Mouse (Mus musculus): ENCODE results near the gene 1810024B03Rik. TPM values are rescaled to one million over a fixed set of nuclear protein-coding genes. Genes with fewer than 3 reads are reported as not detected.

The 1810024B03Rik gene
- 1.4 TPM in 2 replicates for polyA plus RNA-seq (2015; fragmentation: Nextera tagmentation; extraction: Ambion mirVana)

DNA sequence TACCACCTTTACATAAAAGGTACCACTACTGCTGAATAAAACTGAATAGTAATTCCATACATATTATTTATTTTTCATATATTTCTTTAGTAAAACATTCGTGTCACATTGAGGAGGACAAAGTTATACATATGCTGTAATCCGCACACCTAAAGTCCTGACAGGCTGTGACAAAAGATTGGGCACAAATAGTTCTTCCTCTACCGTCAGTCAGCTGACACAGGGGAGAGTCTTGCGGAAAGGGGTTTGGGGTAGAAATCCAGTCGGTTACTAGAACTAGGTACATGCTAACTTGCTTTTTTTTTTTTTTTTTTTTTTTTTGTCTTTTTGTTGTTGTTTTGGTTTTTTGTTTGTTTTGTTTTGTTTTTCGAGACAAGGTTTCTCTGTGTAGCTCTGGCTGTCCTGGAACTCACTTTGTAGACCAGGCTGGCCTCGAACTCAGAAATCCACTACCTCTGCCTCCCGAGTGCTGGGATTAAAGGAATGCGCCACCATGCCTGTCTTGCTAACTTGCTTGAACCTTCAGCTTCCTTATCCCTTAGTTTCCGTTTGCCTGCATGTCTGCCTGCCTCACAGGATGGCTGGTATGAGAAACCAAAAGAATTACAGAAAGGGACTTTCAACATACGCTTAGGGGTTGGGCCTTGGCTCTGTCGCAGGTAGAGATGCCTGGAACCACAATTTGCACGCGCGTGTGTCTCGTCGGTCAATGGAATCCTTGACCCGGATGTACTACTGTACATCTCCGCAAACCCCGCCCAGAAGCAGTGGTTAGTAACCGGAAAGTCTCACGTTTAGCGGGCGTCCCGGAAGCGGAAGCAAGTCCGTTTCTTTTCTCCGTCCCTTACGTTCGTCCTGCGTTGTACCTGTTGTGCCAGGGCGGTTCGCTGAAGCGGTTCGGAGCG is at the start of gene 1810024B03Rik, which contains the start of gene Snrnp200:
TSS of gene 1810024B03Rik (minus strand) at position 734 of the 905 bp plus-strand sequence.
TSS of gene Snrnp200 (plus strand) at position 840 of the 905 bp plus-strand sequence.
- Histone ChIP-seq H3K9me3 (replicated peaks) (no peaks in the 10 kb centered on the region), H3K4me2 (peak within 1 kb of the TSS; percentile 66), H3K4me3 (peak within 1 kb of the TSS; percentile 86), H3K27ac (peak within 1 kb of the TSS; percentile 71), H3K9ac (peak within 1 kb of the TSS; percentile 78), H3K36me3 (peaks cover 24% of the 10 kb centered on the region), H3K27me3 (no peaks in the 10 kb centered on the region), H3K4me1 (replicated peaks) (peaks cover 9% of the 10 kb centered on the region)
- 10% methylated on average over 36 of the region's 36 CpGs for WGBS
- ATAC-seq (replicated peaks; ENCODE audit: insufficient number of reproducible peaks, insufficient read depth, low FRiP score, low read depth): peak; percentile 98

DNA sequence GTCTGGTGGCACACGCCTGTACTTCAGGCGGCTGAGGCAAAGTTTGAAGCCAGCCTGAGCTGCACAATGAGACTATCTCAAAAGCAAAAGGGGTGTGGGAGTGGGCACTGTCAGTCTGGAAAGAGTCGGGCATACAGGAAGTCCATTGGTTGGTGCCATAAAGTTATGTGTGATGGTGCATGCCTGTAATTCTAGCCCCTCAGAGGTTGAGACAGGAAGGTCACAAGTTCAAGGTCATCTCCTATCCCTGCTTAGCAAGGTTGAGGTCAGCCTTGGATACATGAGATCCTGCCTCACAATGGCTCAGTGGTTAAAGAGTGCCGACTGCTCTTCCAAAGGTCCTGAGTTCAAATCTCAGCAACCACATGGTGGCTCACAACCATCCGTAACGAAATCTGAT is 47.2 kb upstream of the 1810024B03Rik start:
- no peaks in the 10 kb centered on the region for H3K9me3 ChIP-seq (replicated peaks)
- no peaks in the 10 kb centered on the region for H3K27me3 ChIP-seq
- H3K4me3 ChIP-seq: no peak overlapping the region
- H3K4me2 ChIP-seq: no peak overlapping the region
- H3K4me1 ChIP-seq (replicated peaks): peaks cover 21% of the 10 kb centered on the region
- H3K9ac ChIP-seq: no peak overlapping the region
- WGBS: 80% methylated on average over 6 of the region's 6 CpGs
- no peak for ATAC-seq (replicated peaks; ENCODE audit: insufficient number of reproducible peaks, insufficient read depth, low FRiP score, low read depth)
- H3K27ac ChIP-seq: no peak overlapping the region
- H3K36me3 ChIP-seq: peaks cover 26% of the 10 kb centered on the region

DNA sequence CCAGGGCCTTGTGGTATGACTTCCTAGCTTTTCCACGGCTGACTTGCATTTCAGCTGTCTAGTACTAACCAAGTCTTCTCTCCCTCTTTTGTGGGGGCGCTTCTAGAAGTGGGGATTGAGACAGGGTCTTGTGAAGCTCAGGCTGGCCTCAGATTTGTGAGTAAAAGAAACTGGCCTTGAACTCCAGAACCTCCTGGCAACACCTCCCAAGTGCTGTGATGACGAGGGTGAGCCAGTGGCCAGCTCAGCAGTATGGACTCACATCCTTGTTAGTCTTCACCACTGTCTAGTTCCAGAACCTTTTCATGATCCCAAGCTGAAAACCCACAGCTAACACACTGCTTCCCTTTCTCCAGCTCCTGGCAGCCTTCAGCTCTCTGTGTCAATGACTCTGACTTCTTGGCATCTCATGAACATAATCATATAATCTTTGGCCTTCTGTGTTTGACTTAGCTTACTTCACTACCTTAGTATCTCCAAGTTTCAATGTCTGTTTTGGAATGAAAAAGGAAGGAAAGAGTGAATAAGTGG is 46.6 kb upstream of the 1810024B03Rik start:
- Histone ChIP-seq H3K4me3 (no peak overlapping the region), H3K27me3 (no peaks in the 10 kb centered on the region), H3K4me2 (no peak overlapping the region), H3K36me3 (peaks cover 26% of the 10 kb centered on the region), H3K9ac (no peak overlapping the region), H3K27ac (no peak overlapping the region), H3K9me3 (replicated peaks) (no peaks in the 10 kb centered on the region), H3K4me1 (replicated peaks) (peaks cover 26% of the 10 kb centered on the region)
- ATAC-seq (replicated peaks; ENCODE audit: insufficient number of reproducible peaks, insufficient read depth, low FRiP score, low read depth): no peak
- 72% methylated on average over 3 of the region's 3 CpGs for WGBS

DNA sequence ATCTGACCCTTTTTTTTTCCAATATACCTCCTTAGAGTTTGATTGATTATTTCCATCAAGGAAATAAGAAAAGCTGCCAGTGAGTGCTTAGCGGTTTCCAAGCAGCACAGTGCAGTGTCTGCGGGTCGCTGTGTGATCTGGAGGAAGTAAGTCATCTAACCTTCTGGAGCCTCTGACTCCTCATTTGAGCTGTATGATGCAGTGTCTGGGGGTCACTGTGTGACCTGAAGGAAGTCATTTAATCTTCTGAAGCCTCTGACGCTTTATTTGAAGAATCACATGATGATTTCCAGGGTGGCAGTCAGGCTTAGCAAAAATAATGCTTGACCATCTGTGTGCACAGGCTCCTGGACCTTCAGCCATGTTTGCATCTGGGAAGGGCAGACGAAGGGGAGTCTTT is 44.7 kb upstream of the 1810024B03Rik start:
- peaks cover 37% of the 10 kb centered on the region for H3K4me1 ChIP-seq (replicated peaks)
- peak overlapping the region; percentile 68; the same call in 1 of the 2 replicates for H3K27ac ChIP-seq
- peaks cover 13% of the 10 kb centered on the region for H3K36me3 ChIP-seq
- H3K4me2 ChIP-seq: no peak overlapping the region
- no peak overlapping the region for H3K4me3 ChIP-seq
- WGBS: 77% methylated on average over 5 of the region's 5 CpGs
- no peak for ATAC-seq (replicated peaks; ENCODE audit: insufficient number of reproducible peaks, insufficient read depth, low FRiP score, low read depth)
- no peaks in the 10 kb centered on the region for H3K27me3 ChIP-seq
- no peak overlapping the region for H3K9ac ChIP-seq
- H3K9me3 ChIP-seq (replicated peaks): no peaks in the 10 kb centered on the region

DNA sequence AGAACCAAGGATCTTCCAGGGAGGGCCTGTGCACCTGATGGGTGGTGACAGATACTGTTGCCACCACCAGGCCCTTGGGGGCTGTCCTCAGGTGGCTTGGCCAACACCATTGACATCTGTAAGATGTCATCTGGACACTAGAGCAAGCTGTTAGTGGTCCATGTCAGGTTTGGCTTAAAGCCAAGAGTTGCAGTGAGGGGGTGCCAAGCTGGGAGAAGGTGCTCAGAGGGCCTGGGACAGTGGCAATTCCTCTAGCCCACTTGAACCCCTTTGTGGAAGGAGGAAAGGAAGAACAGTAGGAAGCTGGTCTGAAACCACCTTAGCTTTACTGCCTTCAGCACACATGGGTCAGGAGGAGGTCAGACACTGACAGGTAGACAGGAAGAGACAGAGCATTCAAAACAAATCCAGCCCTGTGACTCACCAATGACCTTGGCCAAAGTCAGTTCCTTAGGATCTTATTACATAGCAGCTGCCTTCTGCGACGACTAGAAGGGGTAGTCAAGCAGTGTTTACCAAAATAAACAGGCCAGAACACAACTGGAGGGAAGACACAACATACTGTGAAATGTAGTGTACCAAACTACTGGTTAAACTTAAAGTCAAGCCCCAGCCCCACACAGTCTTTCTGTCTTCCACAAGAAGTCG is 43.9 kb upstream of the 1810024B03Rik start:
- Histone ChIP-seq H3K4me1 (replicated peaks) (peaks cover 38% of the 10 kb centered on the region), H3K9ac (no peak overlapping the region)
- 40% methylated on average over 3 of the region's 3 CpGs for WGBS

DNA sequence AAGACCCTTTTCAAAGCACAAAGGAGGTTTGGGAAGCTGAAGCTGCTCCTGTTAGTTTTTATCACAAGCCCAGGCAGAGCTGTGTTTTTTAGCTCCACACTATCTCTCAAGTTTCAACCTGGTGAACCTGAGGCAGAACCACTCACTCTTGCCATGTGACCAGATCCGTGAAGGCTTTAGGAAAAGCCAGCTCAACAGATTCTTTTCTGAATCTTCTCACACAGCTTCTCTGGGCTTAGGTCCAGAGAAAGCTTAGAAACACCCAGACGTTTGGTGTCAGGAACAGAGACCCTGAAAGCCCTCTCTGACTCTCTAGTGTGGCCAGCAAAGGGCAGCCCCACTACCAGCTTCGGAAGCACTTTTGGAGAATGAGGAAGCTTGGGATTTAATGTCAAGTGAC is 43.4 kb upstream of the 1810024B03Rik start:
- H3K36me3 ChIP-seq: peaks cover 3% of the 10 kb centered on the region; the same call in 1 of the 2 replicates
- no peak overlapping the region for H3K4me2 ChIP-seq
- WGBS: 39% methylated on average over 3 of the region's 3 CpGs
- peaks cover 44% of the 10 kb centered on the region for H3K4me1 ChIP-seq (replicated peaks)
- no peaks in the 10 kb centered on the region for H3K27me3 ChIP-seq
- no peaks in the 10 kb centered on the region for H3K9me3 ChIP-seq (replicated peaks)
- no peak for ATAC-seq (replicated peaks; ENCODE audit: insufficient number of reproducible peaks, insufficient read depth, low FRiP score, low read depth)
- no peak overlapping the region for H3K9ac ChIP-seq
- no peak overlapping the region for H3K4me3 ChIP-seq
- H3K27ac ChIP-seq: peak overlapping the region; percentile 68

More for the DNA sequence above, 43.9 kb upstream of the 1810024B03Rik start:
- H3K4me3 ChIP-seq: no peak overlapping the region
- peak overlapping the region; percentile 68 for H3K27ac ChIP-seq
- no peaks in the 10 kb centered on the region for H3K27me3 ChIP-seq
- H3K9me3 ChIP-seq (replicated peaks): no peaks in the 10 kb centered on the region
- no peak for ATAC-seq (replicated peaks; ENCODE audit: insufficient number of reproducible peaks, insufficient read depth, low FRiP score, low read depth)
- 0 out of 2 replicates have a peak, but pooled peaks cover 6% of the 10 kb centered on the region for H3K36me3 ChIP-seq
- H3K4me2 ChIP-seq: no peak overlapping the region

DNA sequence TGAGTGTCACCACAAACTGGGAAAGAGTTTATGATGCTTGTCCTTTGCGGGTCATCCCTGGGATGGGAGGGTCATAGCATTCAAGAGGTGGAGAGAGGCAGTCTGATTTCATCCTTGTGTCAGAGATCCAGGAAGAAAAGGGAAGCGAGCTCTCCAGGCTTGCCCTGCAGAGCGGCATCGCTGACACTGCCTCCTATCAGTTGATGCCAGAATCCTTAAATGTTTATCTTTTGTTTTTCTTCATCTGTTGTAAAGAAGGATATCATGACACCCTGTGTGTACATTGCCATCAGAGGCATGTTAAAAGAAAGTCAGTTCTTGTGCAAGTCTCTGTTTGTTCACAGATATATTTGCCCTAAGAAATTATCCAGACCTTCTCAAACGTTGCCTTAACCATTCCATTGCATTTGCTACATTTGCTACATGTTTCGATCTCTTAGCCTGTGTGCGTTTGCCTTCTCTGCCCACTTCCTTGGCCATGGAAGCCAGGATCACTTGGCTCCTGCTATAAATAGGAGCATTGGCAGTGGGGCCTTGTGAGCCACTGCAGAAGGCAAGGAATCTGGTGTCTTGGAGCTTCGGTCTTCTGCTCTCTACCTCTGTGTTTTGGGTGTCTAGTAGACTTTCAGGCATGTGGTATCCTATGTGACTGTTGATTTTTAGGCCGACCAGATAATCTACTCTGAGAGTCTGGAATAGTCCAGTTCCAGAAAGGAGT is 42.4 kb upstream of the 1810024B03Rik start:
- Histone ChIP-seq H3K36me3 (peaks cover 10% of the 10 kb centered on the region), H3K4me2 (no peak overlapping the region), H3K9me3 (replicated peaks) (no peaks in the 10 kb centered on the region), H3K27me3 (no peaks in the 10 kb centered on the region), H3K27ac (peak overlapping the region; percentile 68), H3K9ac (no peak overlapping the region), H3K4me3 (no peak overlapping the region), H3K4me1 (replicated peaks) (peaks cover 45% of the 10 kb centered on the region)
- no peak for ATAC-seq (replicated peaks; ENCODE audit: insufficient number of reproducible peaks, insufficient read depth, low FRiP score, low read depth)
- 74% methylated on average over 9 of the region's 9 CpGs for WGBS

DNA sequence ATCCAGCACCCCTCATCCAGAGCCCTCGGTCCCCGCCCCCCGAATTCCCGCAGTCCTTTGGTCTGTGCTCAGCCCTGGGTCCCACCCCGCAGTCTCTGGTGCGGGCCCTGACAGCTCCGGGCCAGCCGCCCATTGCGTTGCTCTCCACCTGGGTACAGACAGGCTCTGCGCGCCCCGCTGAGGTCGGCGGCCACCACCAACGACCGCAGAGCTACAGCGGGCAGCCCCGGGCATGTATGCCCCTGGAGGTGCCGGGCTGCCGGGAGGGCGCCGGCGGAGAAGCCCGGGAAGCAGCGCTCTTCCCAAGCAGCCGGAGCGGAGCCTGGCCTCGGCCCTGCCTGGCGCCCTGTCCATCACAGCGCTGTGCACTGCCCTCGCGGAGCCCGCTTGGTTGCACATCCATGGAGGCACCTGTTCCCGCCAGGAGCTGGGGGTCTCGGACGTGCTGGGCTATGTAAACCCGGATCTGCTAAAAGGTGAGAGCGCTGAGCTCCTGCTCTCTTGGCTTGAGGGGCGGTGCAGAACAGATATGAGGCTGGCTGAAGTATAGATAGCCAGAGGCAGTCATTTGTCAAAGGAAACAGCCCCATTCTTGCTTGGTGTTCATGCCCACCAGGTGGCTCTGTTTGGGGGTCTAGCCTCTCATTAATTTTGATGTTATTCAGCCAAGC is 40.4 kb upstream of the 1810024B03Rik start:
- Histone ChIP-seq H3K27ac (peak overlapping the region; percentile 82), H3K9ac (peak overlapping the region; percentile 89), H3K27me3 (no peaks in the 10 kb centered on the region), H3K4me1 (replicated peaks) (peaks cover 45% of the 10 kb centered on the region), H3K36me3 (peaks cover 28% of the 10 kb centered on the region), H3K4me2 (peak overlapping the region; percentile 96), H3K9me3 (replicated peaks) (no peaks in the 10 kb centered on the region), H3K4me3 (peak overlapping the region; percentile 97)
- ATAC-seq (replicated peaks; ENCODE audit: insufficient number of reproducible peaks, insufficient read depth, low FRiP score, low read depth): peak; percentile 40
- WGBS: under 1% methylated on average over 39 of the region's 39 CpGs

DNA sequence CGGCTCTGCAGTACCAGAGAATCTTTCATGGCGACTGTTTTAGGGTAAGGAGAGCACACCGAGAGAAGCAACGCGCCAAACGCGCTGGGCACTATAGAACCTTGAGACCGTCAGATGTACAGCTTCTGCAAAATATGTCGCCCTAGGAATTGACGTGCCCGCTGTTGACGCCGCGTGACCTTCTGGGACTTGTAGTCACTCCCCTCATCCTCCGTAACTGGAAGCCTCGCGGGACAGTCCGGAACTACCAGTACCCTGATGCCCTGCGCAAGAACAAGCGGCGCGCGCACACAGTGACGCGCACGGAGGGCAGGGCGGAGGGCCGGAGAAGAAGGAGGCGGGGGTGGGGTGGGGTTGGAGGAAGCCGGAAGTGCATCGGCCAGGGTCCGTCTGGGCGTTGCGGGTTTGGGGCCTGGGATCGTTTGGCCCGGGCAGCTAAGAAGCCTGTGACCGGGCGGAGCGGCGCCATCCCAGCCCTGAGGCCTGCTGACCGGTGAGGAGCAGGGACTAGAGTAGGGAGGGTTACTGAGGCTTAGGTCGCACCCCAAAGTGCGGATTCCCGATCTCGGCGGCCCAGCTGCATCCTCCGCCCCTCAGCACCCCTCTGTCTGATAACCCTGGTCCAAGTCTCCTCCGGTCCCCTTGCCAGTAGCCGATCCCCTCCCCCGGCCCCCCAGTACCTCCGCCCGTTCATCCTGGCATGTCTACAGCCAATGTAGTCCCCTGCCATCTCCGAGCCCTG is 39.7 kb upstream of the 1810024B03Rik start, which contains the start of the genes Ciao1 and Tmem127:
TSS of gene Ciao1 (minus strand) at position 225 of the 742 bp plus-strand sequence.
TSS of gene Tmem127 (plus strand) at position 317 of the 742 bp plus-strand sequence.
- peak within 1 kb of the TSS; percentile 97 for H3K4me3 ChIP-seq
- no peaks in the 10 kb centered on the region for H3K9me3 ChIP-seq (replicated peaks)
- peaks cover 45% of the 10 kb centered on the region for H3K4me1 ChIP-seq (replicated peaks)
- ATAC-seq (replicated peaks; ENCODE audit: insufficient number of reproducible peaks, insufficient read depth, low FRiP score, low read depth): peak; percentile 98
- no peaks in the 10 kb centered on the region for H3K27me3 ChIP-seq
- H3K4me2 ChIP-seq: peak within 1 kb of the TSS; percentile 96
- peak within 1 kb of the TSS; percentile 82 for H3K27ac ChIP-seq
- H3K9ac ChIP-seq: peak within 1 kb of the TSS; percentile 93
- WGBS: under 1% methylated on average over 53 of the region's 53 CpGs
- H3K36me3 ChIP-seq: peaks cover 32% of the 10 kb centered on the region

DNA sequence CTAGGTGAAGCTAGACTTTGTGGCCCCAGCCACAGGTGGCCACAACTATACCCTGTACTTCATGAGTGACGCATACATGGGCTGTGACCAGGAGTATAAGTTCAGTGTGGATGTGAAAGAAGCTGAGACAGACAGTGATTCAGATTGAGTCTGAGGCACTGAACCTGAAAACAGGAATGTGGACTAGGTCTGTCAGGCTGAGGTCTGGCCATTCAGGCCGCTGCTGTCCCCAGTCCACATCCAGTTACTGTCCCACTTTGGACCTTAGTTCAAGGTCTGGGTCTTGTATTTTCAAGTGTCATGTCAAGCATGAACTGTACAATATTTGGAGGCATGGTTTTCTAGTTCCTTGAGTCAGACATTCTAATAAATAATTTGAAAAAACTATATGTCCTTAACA is 32.0 kb upstream of the 1810024B03Rik start:
- Histone ChIP-seq H3K4me3 (no peak overlapping the region), H3K9ac (no peak overlapping the region), H3K9me3 (replicated peaks) (no peaks in the 10 kb centered on the region), H3K27me3 (no peaks in the 10 kb centered on the region), H3K4me1 (replicated peaks) (peaks cover 10% of the 10 kb centered on the region), H3K4me2 (no peak overlapping the region), H3K36me3 (peaks cover 87% of the 10 kb centered on the region), H3K27ac (no peak overlapping the region)
- 94% methylated on average over 2 of the region's 2 CpGs for WGBS
- no peak for ATAC-seq (replicated peaks; ENCODE audit: insufficient number of reproducible peaks, insufficient read depth, low FRiP score, low read depth)
